Mouse (Mus musculus) megakaryocyte, embryonic 14.5 days (primary cell): ENCODE results near the gene Acin1. TPM values are rescaled to one million over a fixed set of nuclear protein-coding genes. Genes with fewer than 3 reads are reported as not detected.

ENCODE experiments used
- H3K27me3 ChIP-seq: replicated peaks from 2 replicates; pipeline ENCODE3; 2012; ENCODE audit warnings: inconsistent platforms
- H3K36me3 ChIP-seq: replicated peaks from 2 replicates; pipeline ENCODE3; 2012; ENCODE audit warnings: low read length, inconsistent platforms, mixed read lengths
- H3K4me1 ChIP-seq: 2 replicates; pipeline ENCODE4 v1.6.1; 2012; ENCODE audit warnings: inconsistent platforms
- H3K4me3 ChIP-seq: replicated peaks from 2 replicates; pipeline ENCODE3; 2012; ENCODE audit warnings: moderate library complexity, mild to moderate bottlenecking, inconsistent platforms
- H3K9me3 ChIP-seq: 2 replicates; pipeline ENCODE4 v1.6.1; 2012; ENCODE audit warnings: inconsistent platforms
- FLI1 ChIP-seq: IDR thresholded peaks from 2 replicates; pipeline ENCODE4 v1.6.1; 2012; ENCODE audit warnings: low read length, inconsistent platforms, mixed read lengths
- GATA1 ChIP-seq: IDR thresholded peaks from 3 replicates; pipeline ENCODE4 v1.6.1; 2012; ENCODE audit warnings: mixed read lengths, low read length, inconsistent platforms, borderline replicate concordance
- polyA plus RNA-seq: library from polyadenylated mRNA; stranded (reverse); fragments of >175 nt; gene quantifications from 2 replicates; pipeline ENCODE4 v1.2.3, GENCODE M21; 2012; ENCODE audit warnings: low replicate concordance; ENCODE audit not compliant: insufficient read depth

Gene Acin1
- 85.2 and 218 TPM in 2 replicates for polyA plus RNA-seq

- Histone ChIP-seq H3K27me3 (no peaks in the 10 kb centered on the region), H3K4me3 (peak within 1 kb of the TSS; percentile 100), H3K36me3 (peaks cover 51% of the 10 kb centered on the region), H3K4me1 (peaks cover 58% of the 10 kb centered on the region), H3K9me3 (no peaks in the 10 kb centered on the region)
- TF ChIP-seq FLI1 (peak; percentile 38; the same call in 1 of the 2 replicates), GATA1 (no peak)
Observed at GRCm38 (mm10) chr14:54686522-54687143, at the start of gene Acin1. Acin1 (minus strand) TSS chr14:54686931.

GRCm38 (mm10) chr14:54735221-54735620, 48.5 kb upstream of the Acin1 start:
- peaks cover 31% of the 10 kb centered on the region for H3K27me3 ChIP-seq
- no peaks in the 10 kb centered on the region for H3K4me1 ChIP-seq
- H3K4me3 ChIP-seq, result no peak overlapping the region
- H3K9me3 ChIP-seq, result no peaks in the 10 kb centered on the region
- peaks cover 3% of the 10 kb centered on the region for H3K36me3 ChIP-seq
- TF ChIP-seq FLI1, result no peak
- no peak for TF ChIP-seq GATA1

GRCm38 (mm10) chr14:54734004-54734403, 47.3 kb upstream of the Acin1 start:
- H3K27me3 ChIP-seq, result peaks cover 38% of the 10 kb centered on the region
- H3K9me3 ChIP-seq, result no peaks in the 10 kb centered on the region
- no peaks in the 10 kb centered on the region; the same call in 1 of the 2 replicates for H3K4me1 ChIP-seq
- TF ChIP-seq FLI1 (no peak), GATA1 (no peak)
- H3K4me3 ChIP-seq, result no peak overlapping the region
- H3K36me3 ChIP-seq, result peaks cover 3% of the 10 kb centered on the region

- TF ChIP-seq GATA1 (no peak), FLI1 (no peak)
- peaks cover 33% of the 10 kb centered on the region for H3K27me3 ChIP-seq
- H3K4me1 ChIP-seq, result no peaks in the 10 kb centered on the region; the same call in 1 of the 2 replicates
- peaks cover 3% of the 10 kb centered on the region for H3K36me3 ChIP-seq
- H3K9me3 ChIP-seq, result no peaks in the 10 kb centered on the region
- no peak overlapping the region for H3K4me3 ChIP-seq
Observed at GRCm38 (mm10) chr14:54732206-54732605, 45.5 kb upstream of the Acin1 start.

- Histone ChIP-seq H3K4me3 (no peak overlapping the region), H3K4me1 (no peaks in the 10 kb centered on the region; the same call in 1 of the 2 replicates), H3K9me3 (peaks cover 3% of the 10 kb centered on the region; the same call in 1 of the 2 replicates), H3K36me3 (peaks cover 3% of the 10 kb centered on the region), H3K27me3 (peaks cover 37% of the 10 kb centered on the region)
- TF ChIP-seq FLI1 (no peak), GATA1 (no peak)
Observed at GRCm38 (mm10) chr14:54730305-54730704, 43.6 kb upstream of the Acin1 start.

GRCm38 (mm10) chr14:54728823-54729653, 42.3 kb upstream of the Acin1 start:
- H3K9me3 ChIP-seq, result peaks cover 3% of the 10 kb centered on the region; the same call in 1 of the 2 replicates
- peaks cover 3% of the 10 kb centered on the region for H3K36me3 ChIP-seq
- peaks cover 11% of the 10 kb centered on the region for H3K4me1 ChIP-seq
- TF ChIP-seq FLI1 (no peak), GATA1 (no peak)
- H3K27me3 ChIP-seq, result peaks cover 39% of the 10 kb centered on the region
- H3K4me3 ChIP-seq, result no peak overlapping the region

GRCm38 (mm10) chr14:54727565-54727964, 40.8 kb upstream of the Acin1 start:
- peaks cover 45% of the 10 kb centered on the region for H3K27me3 ChIP-seq
- no peak for TF ChIP-seq FLI1
- TF ChIP-seq GATA1, result no peak
- peaks cover 24% of the 10 kb centered on the region for H3K4me1 ChIP-seq
- peaks cover 9% of the 10 kb centered on the region for H3K36me3 ChIP-seq
- H3K9me3 ChIP-seq, result peaks cover 3% of the 10 kb centered on the region; the same call in 1 of the 2 replicates
- no peak overlapping the region for H3K4me3 ChIP-seq

- peaks cover 6% of the 10 kb centered on the region for H3K36me3 ChIP-seq
- H3K27me3 ChIP-seq, result peaks cover 33% of the 10 kb centered on the region
- TF ChIP-seq GATA1, result no peak
- no peak for TF ChIP-seq FLI1
- peaks cover 24% of the 10 kb centered on the region for H3K4me1 ChIP-seq
- no peak overlapping the region for H3K4me3 ChIP-seq
- peaks cover 6% of the 10 kb centered on the region; the same call in 1 of the 2 replicates for H3K9me3 ChIP-seq
Observed at GRCm38 (mm10) chr14:54724049-54724448, 37.3 kb upstream of the Acin1 start.

GRCm38 (mm10) chr14:54721711-54722110, 35.0 kb upstream of the Acin1 start:
- no peak for TF ChIP-seq GATA1
- peaks cover 33% of the 10 kb centered on the region for H3K27me3 ChIP-seq

More at GRCm38 (mm10) chr14:54721711-54722110, 35.0 kb upstream of the Acin1 start:
- Histone ChIP-seq H3K36me3 (peaks cover 6% of the 10 kb centered on the region), H3K4me3 (no peak overlapping the region), H3K4me1 (peaks cover 24% of the 10 kb centered on the region), H3K9me3 (peaks cover 9% of the 10 kb centered on the region; the same call in 1 of the 2 replicates)
